Mouse (Mus musculus): ENCODE measurements around the gene Gja1. TPM values are rescaled to one million over a fixed set of nuclear protein-coding genes. Genes with fewer than 3 reads are reported as not detected.
"Not testable (repeated sequence)": the region's sequence is repeated elsewhere in the genome, so short reads cannot be mapped to it uniquely, and the experiment has no call there.

The Gja1 gene
- total and polyA plus RNA-seq, 3 experiments, result 26.0 to 45.0 (median 31.2) TPM

GRCm38 (mm10) chr10:56398310-56398709, 21.2 kb downstream of the Gja1 start:
- in situ Hi-C loops (cut with MboI; ENCODE audit: low pct_ligation_motif_present, low pct_unique_long_range_greater_than_20kb, low sequenced_read_pairs) (no loop called here), dilution Hi-C loops (cut with MboI; ENCODE audit: extremely low pct_ligation_motif_present, extremely low pct_unique_long_range_greater_than_20kb, low sequenced_read_pairs) (no loop called here)
- H3K4me3 ChIP-seq (replicated peaks in 1 of 3; ENCODE audit: low read depth in 2 of 3, low read length in 2 of 3, poor library complexity in 1 of 3), result peak overlapping the region; percentile 39 to 56 (median 40)

GRCm38 (mm10) chr10:56401396-56401795, 24.3 kb downstream of the Gja1 start:
- in situ Hi-C loops (cut with MboI; ENCODE audit: low pct_ligation_motif_present, low pct_unique_long_range_greater_than_20kb, low sequenced_read_pairs); H3K27ac ChIP-seq (ENCODE audit: insufficient read depth, low read depth); H3K9me3 ChIP-seq (replicated peaks; ENCODE audit: low read length); H3K4me3 ChIP-seq (replicated peaks in 1 of 3; ENCODE audit: low read depth in 2 of 3, low read length in 2 of 3, poor library complexity in 1 of 3); H3K36me3 ChIP-seq (replicated peaks in 1 of 2; ENCODE audit: control insufficient read depth in 1 of 2, insufficient read depth in 1 of 2, low read length in 1 of 2); DNase-seq (ENCODE audit: extremely low read depth); dilution Hi-C loops (cut with MboI; ENCODE audit: extremely low pct_ligation_motif_present, extremely low pct_unique_long_range_greater_than_20kb, low sequenced_read_pairs); H3K79me2 ChIP-seq (replicated peaks; ENCODE audit: control insufficient read depth, extremely low read depth, insufficient read depth, poor library complexity, severe bottlenecking); H3K9ac ChIP-seq (ENCODE audit: insufficient read depth, low read depth); H3K27me3 ChIP-seq (replicated peaks); H3K4me2 ChIP-seq (ENCODE audit: insufficient read depth, low read depth, poor library complexity, severe bottlenecking): not testable (repeated sequence)
- peaks cover 4 to 26% of the 10 kb centered on the region in 2 experiments; a peak in 3 of 4 replicates for H3K4me1 ChIP-seq (ENCODE audit: control insufficient read depth in 1 of 2, insufficient read depth in 2 of 2)

More at GRCm38 (mm10) chr10:56398310-56398709, 21.2 kb downstream of the Gja1 start:
- no peaks in the 10 kb centered on the region for H3K9me3 ChIP-seq (replicated peaks; ENCODE audit: low read length)
- DNase-seq (ENCODE audit: extremely low read depth), result no peak
- H3K9ac ChIP-seq (ENCODE audit: insufficient read depth, low read depth), result peak overlapping the region; percentile 95
- H3K4me1 ChIP-seq (ENCODE audit: control insufficient read depth in 1 of 2, insufficient read depth in 2 of 2), result peaks cover 9 to 38% of the 10 kb centered on the region in 2 experiments
- H3K27me3 ChIP-seq (replicated peaks), result no peaks in the 10 kb centered on the region
- H3K79me2 ChIP-seq (replicated peaks; ENCODE audit: control insufficient read depth, extremely low read depth, insufficient read depth, poor library complexity, severe bottlenecking), result no peaks in the 10 kb centered on the region
- no peaks in the 10 kb centered on the region for H3K36me3 ChIP-seq (replicated peaks in 1 of 2; ENCODE audit: control insufficient read depth in 1 of 2, insufficient read depth in 1 of 2, low read length in 1 of 2)
- H3K27ac ChIP-seq (ENCODE audit: insufficient read depth, low read depth), result peak overlapping the region; percentile 92
- peak overlapping the region; percentile 99 for H3K4me2 ChIP-seq (ENCODE audit: insufficient read depth, low read depth, poor library complexity, severe bottlenecking)
- peak; percentile 65; the same call in 1 of the 2 replicates for TF ChIP-seq ZMIZ1 (IDR thresholded peaks at IDR 0.05; ENCODE audit: low read depth, low read length)
- TF ChIP-seq MAFK (IDR thresholded peaks at IDR 0.05; ENCODE audit: insufficient replicate concordance, low read length), result no peak
- TF ChIP-seq TCF12 (IDR thresholded peaks at IDR 0.05; ENCODE audit: low read depth, low read length), result no peak
- TF ChIP-seq ZKSCAN1 (IDR thresholded peaks at IDR 0.05; ENCODE audit: borderline replicate concordance, low read depth, low read length), result no peak
- TF ChIP-seq CHD1 (IDR thresholded peaks at IDR 0.05; ENCODE audit: low read depth, low read length), result peak; percentile 91; the same call in 1 of the 2 replicates
- TF ChIP-seq CHD2 (IDR thresholded peaks at IDR 0.05; ENCODE audit: low read length), result no peak

- Histone ChIP-seq H3K36me3 (replicated peaks in 1 of 2; ENCODE audit: control insufficient read depth in 1 of 2, insufficient read depth in 1 of 2, low read length in 1 of 2) (no peaks in the 10 kb centered on the region), H3K9me3 (replicated peaks; ENCODE audit: low read length) (no peaks in the 10 kb centered on the region), H3K9ac (ENCODE audit: insufficient read depth, low read depth) (no peak overlapping the region), H3K4me1 (ENCODE audit: control insufficient read depth in 1 of 2, insufficient read depth in 2 of 2) (no peaks in the 10 kb centered on the region), H3K27me3 (replicated peaks) (no peaks in the 10 kb centered on the region), H3K4me3 (replicated peaks in 1 of 3; ENCODE audit: low read depth in 2 of 3, low read length in 2 of 3, poor library complexity in 1 of 3) (no peak overlapping the region), H3K4me2 (ENCODE audit: insufficient read depth, low read depth, poor library complexity, severe bottlenecking) (no peak overlapping the region), H3K27ac (ENCODE audit: insufficient read depth, low read depth) (no peak overlapping the region), H3K79me2 (replicated peaks; ENCODE audit: control insufficient read depth, extremely low read depth, insufficient read depth, poor library complexity, severe bottlenecking) (no peaks in the 10 kb centered on the region)
- TF ChIP-seq SMC3 (IDR thresholded peaks at IDR 0.05; ENCODE audit: low read depth, low read length), result no peak
- TF ChIP-seq CHD1 (IDR thresholded peaks at IDR 0.05; ENCODE audit: low read depth, low read length), result no peak
- no peak for TF ChIP-seq UBTF (IDR thresholded peaks at IDR 0.05; ENCODE audit: low read depth, low read length)
- no peak for TF ChIP-seq ELF1 (IDR thresholded peaks at IDR 0.05; ENCODE audit: low read depth, low read length)
- TF ChIP-seq MEF2A (IDR thresholded peaks at IDR 0.05; ENCODE audit: borderline replicate concordance, low read depth, low read length), result no peak
- no peak for TF ChIP-seq HCFC1 (IDR thresholded peaks at IDR 0.05; ENCODE audit: low read depth, low read length)
- TF ChIP-seq POLR2A (IDR thresholded peaks at IDR 0.05; ENCODE audit: low read depth, low read length), result no peak
- no peak for TF ChIP-seq POLR2AphosphoS2 (IDR thresholded peaks at IDR 0.05; ENCODE audit: low read depth, low read length)
- TF ChIP-seq NELFE (IDR thresholded peaks at IDR 0.05; ENCODE audit: low read depth, low read length), result no peak
- no peak for TF ChIP-seq JUND (conservative IDR thresholded peaks at IDR 0.05; ENCODE audit: low read depth, low read length)
- TF ChIP-seq MYC (IDR thresholded peaks at IDR 0.05; ENCODE audit: low read depth, low read length), result no peak
- no peak for TF ChIP-seq USF1 (IDR thresholded peaks at IDR 0.05; ENCODE audit: low read depth, low read length)
- TF ChIP-seq ZMIZ1 (IDR thresholded peaks at IDR 0.05; ENCODE audit: low read depth, low read length), result no peak
- no peak for TF ChIP-seq TBP (conservative IDR thresholded peaks at IDR 0.05; ENCODE audit: low read depth, low read length)
- no peak for TF ChIP-seq EP300 (IDR thresholded peaks at IDR 0.05; ENCODE audit: low read length)
- TF ChIP-seq CHD2 (IDR thresholded peaks at IDR 0.05; ENCODE audit: low read length), result no peak
- TF ChIP-seq ZC3H11A (IDR thresholded peaks at IDR 0.05; ENCODE audit: low read depth, low read length), result no peak
- TF ChIP-seq MAFK (IDR thresholded peaks at IDR 0.05; ENCODE audit: insufficient replicate concordance, low read length), result no peak
- no peak for TF ChIP-seq MXI1 (IDR thresholded peaks at IDR 0.05; ENCODE audit: low read depth, low read length)
- in situ Hi-C loops (cut with MboI; ENCODE audit: low pct_ligation_motif_present, low pct_unique_long_range_greater_than_20kb, low sequenced_read_pairs) (no loop called here), dilution Hi-C loops (cut with MboI; ENCODE audit: extremely low pct_ligation_motif_present, extremely low pct_unique_long_range_greater_than_20kb, low sequenced_read_pairs) (no loop called here)
- no peak for DNase-seq (ENCODE audit: extremely low read depth)
Observed at GRCm38 (mm10) chr10:56405934-56406333, 28.8 kb downstream of the Gja1 start.

Data from CH12.LX (cell line).